Mouse (Mus musculus) ES-Bruce4 (cell line): Measurements from ENCODE around the gene Lmo7.

Experiments used
- CTCF ChIP-seq: IDR thresholded peaks from one replicate; pipeline ENCODE4 v1.8.1; 2011; ENCODE audit warnings: low read depth, low read length
- EP300 ChIP-seq: IDR thresholded peaks from 2 replicates; pipeline ENCODE4 v1.6.1; 2011; ENCODE audit warnings: low read depth, low read length; ENCODE audit not compliant: insufficient read depth

DNA sequence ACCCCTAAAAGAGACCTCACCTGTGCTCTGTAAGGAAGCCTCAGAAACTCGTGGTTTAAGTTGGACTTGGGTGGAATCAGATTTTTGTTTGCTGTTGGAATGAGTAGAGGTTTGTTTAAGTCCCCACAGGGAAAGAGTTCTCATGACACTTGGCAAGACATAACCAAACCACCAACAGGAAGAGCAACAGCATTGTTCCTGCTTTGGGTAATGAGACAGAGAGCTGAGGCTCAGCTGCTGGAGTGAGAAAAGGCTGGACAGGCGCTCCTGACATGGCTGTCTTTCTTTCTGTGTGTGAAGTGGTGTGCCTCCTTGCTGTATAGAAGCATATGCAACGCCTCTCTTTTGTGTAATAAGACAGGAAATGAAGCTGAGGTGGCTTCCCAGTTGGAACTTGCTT is 132.3 kb downstream of the Lmo7 start:
- no peak for TF ChIP-seq EP300
- no peak for TF ChIP-seq CTCF
